Mouse (Mus musculus): Measurements from ENCODE around the gene Cyyr1. TPM values are rescaled to one million over a fixed set of nuclear protein-coding genes. Genes with fewer than 3 reads are reported as not detected.
"Not testable (repeated sequence)": the region's sequence is repeated elsewhere in the genome, so short reads cannot be mapped to it uniquely, and the experiment has no call there.

Gene Cyyr1
- total RNA-seq (2015; ENCODE audit: low replicate concordance), result 0.42 TPM in 1 of 2 replicates, not detected in the other
- total RNA-seq (2017; ENCODE audit: low replicate concordance), result not detected in 2 replicates

- ATAC-seq (replicated peaks; ENCODE audit: low FRiP score, poor library complexity, severe bottlenecking), result not testable (repeated sequence)
Observed at GRCm38 (mm10) chr16:85553297-85553696, at the start of gene Cyyr1. Gene Cyyr1, minus strand, starts transcription at chr16:85553397.

DNA sequence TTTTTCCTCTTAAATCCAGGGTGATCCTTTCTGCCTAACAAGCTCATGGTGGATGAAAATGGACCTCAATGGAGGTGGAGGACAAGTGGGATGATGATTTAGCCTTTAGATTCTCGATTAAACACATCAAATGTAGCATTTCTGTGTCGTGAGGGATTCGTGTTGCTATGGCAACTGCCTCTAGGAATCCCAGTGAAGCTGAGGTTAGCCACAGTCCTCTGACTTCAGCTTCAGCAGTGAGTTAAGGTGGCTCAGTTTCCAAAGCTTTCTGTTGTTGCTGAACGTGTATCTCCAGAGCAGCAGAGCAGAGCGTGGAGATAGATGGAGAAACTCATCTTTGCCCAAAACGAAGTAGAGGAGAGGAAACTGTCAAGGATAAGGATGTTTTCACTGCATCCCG lies 35.6 kb upstream of the Cyyr1 start:
- ATAC-seq (replicated peaks; ENCODE audit: low FRiP score, poor library complexity, severe bottlenecking), result no peak

DNA sequence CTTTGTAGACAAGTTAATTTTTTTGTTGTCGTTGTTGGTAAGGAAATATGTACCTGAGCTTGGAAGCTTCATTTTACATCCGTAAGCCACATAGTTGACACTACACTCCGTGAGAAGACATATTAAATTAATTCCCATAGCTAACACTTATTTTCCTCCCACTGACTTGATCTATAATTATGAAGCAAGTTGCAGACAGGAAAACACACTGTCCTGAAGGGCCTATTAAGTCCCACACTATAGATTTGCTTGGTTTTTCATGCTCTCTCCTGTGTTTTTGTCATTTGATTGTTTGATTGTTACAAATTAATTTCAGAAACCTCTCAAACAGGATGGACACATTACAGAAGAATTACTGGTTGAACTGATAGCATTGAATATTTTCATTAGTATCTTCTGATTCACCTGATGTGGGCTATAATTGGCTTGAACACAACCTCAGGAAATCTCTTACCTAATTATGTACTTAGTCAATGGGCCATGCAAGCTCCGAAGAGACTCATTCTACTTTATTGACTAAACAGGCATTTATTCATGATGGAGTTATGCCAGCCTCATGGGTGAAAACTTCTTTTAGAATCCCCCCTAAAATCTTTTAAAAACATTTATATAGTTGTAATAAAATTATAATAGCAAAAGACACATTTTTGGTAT lies 34.5 kb upstream of the Cyyr1 start:
- no peak for ATAC-seq (replicated peaks; ENCODE audit: low FRiP score, poor library complexity, severe bottlenecking)

- no peak for ATAC-seq (replicated peaks; ENCODE audit: low FRiP score, poor library complexity, severe bottlenecking)
Observed at GRCm38 (mm10) chr16:85566474-85566873, 13.3 kb upstream of the Cyyr1 start.

DNA sequence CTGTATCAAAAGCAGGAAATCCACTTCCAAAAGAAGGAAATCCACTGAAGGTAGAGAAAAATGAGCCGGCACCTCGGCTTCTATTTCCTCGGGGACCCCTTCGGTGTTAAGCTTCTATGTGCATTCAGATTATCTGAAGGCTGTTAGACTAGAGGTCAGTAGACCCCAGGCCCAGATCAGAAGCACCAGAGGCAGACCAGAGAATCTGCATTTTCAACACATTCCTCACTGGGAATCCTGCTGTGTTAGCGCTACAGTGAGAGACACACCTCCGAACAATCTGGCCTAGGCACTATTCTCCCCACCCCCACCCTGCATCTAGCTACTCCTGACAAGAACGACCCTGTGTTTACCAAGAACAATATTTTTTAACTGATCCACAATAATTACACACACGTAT lies 641 bp upstream of the Cyyr1 start:
- no peak for ATAC-seq (replicated peaks; ENCODE audit: low FRiP score, poor library complexity, severe bottlenecking)

DNA sequence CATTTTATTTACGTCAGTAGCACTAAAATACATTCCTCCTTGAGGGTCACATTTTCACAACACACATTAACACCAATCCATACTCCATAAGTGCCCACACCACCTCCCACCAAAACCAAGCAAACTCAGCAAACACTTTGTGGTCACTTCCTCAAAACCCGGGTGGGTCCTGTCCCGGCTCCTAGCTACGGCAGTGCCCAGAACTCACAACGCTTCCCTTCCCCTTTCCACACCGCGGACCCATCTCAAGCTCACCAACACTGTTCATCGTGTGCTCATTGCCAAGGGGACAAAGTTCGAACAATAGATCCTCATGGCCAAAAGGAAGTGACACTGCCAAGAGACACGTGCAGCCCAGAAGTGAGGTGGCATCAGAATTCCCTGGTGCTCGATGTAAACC lies 1.2 kb downstream of the Cyyr1 start:
- ATAC-seq (replicated peaks; ENCODE audit: low FRiP score, poor library complexity, severe bottlenecking), result 0 out of 2 replicates have a peak, but pooled peaks have one; percentile 46

- no peak for ATAC-seq (replicated peaks; ENCODE audit: low FRiP score, poor library complexity, severe bottlenecking)
Observed at GRCm38 (mm10) chr16:85549971-85550567, 3.1 kb downstream of the Cyyr1 start.

DNA sequence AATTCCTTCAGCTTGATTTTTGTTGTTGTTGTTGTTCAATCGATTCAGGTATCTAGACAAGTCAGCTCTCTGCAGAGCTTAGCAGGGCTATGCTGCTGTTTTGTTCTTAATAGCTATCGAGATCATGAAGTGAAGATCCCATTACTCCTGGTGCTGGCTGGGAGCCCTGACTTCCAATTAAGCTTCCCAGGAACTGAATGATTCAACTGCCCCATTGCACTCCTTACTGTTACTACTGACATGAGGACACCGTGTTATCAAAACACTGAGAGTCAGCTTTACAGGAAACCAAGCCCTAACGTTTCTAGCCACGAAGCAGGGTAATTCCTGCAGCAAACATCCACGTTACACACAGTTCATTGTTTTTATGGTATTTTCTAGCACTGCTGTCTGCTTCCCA lies 6.7 kb downstream of the Cyyr1 start:
- ATAC-seq (replicated peaks; ENCODE audit: low FRiP score, poor library complexity, severe bottlenecking), result no peak

- ATAC-seq (replicated peaks; ENCODE audit: low FRiP score, poor library complexity, severe bottlenecking), result no peak
Observed at GRCm38 (mm10) chr16:85541676-85542273, 11.4 kb downstream of the Cyyr1 start.

- ATAC-seq (replicated peaks; ENCODE audit: low FRiP score, poor library complexity, severe bottlenecking), result no peak
Observed at GRCm38 (mm10) chr16:85541023-85541422, 12.2 kb downstream of the Cyyr1 start.

- no peak for ATAC-seq (replicated peaks; ENCODE audit: low FRiP score, poor library complexity, severe bottlenecking)
Observed at GRCm38 (mm10) chr16:85538367-85538766, 14.8 kb downstream of the Cyyr1 start.

DNA sequence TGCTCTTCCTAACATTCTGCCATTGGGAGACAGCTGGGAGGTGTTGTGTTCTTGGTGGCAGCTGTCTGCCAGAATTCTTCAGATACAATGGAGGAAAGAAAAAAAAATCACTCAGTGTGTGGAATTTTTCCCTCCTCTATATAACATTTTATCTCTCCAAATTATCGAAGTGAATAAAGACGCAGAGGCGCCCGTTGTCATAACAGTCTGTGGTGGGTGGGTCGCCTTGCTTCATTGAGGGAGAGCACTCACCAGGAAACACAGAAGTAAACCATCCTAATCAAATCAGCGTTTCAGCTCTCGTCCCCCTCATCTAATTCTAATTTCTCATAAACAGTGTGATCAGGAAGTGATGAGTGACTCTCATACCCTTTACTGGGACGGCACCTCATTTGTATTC lies 17.1 kb downstream of the Cyyr1 start:
- no peak for ATAC-seq (replicated peaks; ENCODE audit: low FRiP score, poor library complexity, severe bottlenecking)

DNA sequence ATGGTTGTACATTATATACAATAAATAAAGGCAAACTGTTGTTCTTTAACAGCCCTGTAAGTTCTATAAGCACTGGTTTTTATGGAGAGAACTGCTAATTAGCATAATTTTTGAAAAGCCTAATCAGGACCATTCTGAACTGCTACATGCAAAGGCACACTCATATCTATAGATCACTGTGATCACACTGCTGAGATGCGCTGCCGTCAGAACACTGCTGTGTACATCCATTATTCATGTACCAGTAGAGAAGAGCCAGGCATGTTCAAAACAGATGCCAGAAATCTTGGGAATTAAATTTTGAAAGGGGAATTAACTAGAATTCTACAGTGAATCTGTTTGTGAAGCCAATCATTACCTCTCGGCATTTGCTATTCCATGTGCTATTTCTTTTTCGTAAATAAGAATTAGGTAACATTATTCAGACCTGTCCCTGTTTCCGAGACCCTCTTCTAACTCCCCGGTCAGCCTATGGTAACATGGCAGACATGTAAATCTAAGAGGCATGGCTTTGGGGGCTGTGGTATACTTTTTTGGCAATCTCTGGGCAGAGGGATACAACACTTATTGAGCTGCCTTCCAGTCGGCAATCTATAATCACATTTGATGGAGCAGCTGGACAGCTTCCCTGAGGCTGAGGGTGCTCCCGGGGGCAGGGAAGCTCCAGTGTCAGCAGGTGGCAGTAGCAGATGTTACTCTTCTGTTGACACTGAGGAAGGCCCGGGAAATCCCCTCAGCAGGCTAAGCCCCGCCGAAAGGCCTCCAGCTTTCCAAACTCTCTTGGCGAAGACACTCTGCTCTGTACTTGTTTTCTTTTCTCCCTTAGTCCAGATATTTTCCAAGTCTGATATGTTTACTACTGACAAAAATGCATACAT lies 25.2 kb downstream of the Cyyr1 start:
- ATAC-seq (replicated peaks; ENCODE audit: low FRiP score, poor library complexity, severe bottlenecking), result no peak

DNA sequence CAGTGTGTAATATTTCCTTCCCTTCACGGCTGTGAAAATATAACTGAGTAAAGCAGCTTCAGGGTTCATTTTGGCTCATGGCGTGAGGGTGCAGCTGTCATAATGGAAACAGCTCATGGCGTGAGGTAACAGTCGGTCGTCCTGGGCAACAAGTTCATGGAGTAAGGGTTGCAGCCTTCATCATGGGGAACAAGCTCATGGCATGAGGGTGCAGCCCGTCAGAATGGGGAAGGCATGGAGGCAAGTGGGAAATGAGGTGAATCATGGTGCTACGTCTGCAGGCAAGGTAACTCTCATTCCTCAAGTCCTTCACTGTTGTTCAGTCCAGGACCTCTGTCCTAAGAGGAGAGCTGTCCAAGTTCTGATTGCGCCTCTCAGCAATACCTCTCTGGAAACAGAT lies 28.6 kb downstream of the Cyyr1 start:
- no peak for ATAC-seq (replicated peaks; ENCODE audit: low FRiP score, poor library complexity, severe bottlenecking)

GRCm38 (mm10) chr16:85507264-85507663 lies 45.9 kb downstream of the Cyyr1 start:
- ATAC-seq (replicated peaks; ENCODE audit: low FRiP score, poor library complexity, severe bottlenecking), result no peak

DNA sequence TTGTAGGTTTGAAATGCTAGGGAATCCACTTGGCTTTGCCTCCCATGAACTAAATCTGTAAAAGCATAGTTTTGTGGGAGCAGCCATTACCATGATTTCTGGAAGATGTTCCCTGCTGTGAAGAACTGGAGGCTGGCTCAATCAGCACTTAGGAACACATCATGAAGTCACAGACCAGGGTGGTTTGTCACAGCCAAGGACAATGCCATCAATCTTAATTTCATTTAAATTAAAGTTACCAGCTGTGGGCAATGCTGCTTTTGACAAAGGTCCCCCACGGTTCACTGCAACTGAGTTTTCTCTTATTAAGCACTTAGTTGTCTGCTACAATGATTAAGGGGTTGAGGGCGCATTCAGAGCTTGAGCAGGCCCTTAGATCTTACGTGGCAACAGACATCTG lies 48.1 kb downstream of the Cyyr1 start:
- ATAC-seq (replicated peaks; ENCODE audit: low FRiP score, poor library complexity, severe bottlenecking), result no peak

- ATAC-seq (replicated peaks; ENCODE audit: low FRiP score, poor library complexity, severe bottlenecking), result no peak
Observed at GRCm38 (mm10) chr16:85503416-85503815, 49.8 kb downstream of the Cyyr1 start.

DNA sequence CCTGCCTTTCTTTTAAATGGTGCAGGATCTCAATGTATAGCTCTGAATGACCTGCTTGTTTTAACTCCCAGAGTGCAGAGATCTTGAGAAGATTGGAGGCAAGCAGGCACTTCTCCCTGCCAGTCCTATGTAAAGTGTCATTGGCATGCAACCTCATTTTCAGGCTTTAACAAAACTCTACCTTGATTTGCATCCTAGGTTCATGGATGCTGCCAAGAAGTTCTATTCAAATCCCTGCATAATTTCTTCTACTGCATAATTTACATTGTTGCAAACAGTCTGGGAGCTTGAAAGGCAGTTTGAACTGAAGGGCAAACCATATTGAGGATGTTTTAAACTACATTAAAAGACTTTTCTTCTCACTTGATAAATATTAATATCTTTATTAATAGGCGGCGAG lies 57.4 kb downstream of the Cyyr1 start:
- no peak for ATAC-seq (replicated peaks; ENCODE audit: low FRiP score, poor library complexity, severe bottlenecking)

- ATAC-seq (replicated peaks; ENCODE audit: low FRiP score, poor library complexity, severe bottlenecking), result no peak
Observed at GRCm38 (mm10) chr16:85488105-85488607, 65.0 kb downstream of the Cyyr1 start.

GRCm38 (mm10) chr16:85487266-85487665 lies 65.9 kb downstream of the Cyyr1 start:
- no peak for ATAC-seq (replicated peaks; ENCODE audit: low FRiP score, poor library complexity, severe bottlenecking)
